Mouse (Mus musculus) heart, postnatal 14 days (tissue): Measurements from ENCODE around the gene Vasn. TPM values are rescaled to one million over a fixed set of nuclear protein-coding genes. Genes with fewer than 3 reads are reported as not detected.
"Not testable (repeated sequence)": the region's sequence is repeated elsewhere in the genome, so short reads cannot be mapped to it uniquely, and the experiment has no call there.

Experiments used
- DNase-seq, 2 experiments: peaks; one replicate each; pipeline ENCODE4 v3.0.0; 2021 to 2022
- intact Hi-C: fragments of 180-260 bp; cut with DNase I; formaldehyde crosslinking; loops from one replicate; pipeline ENCODE4 v1.15.1; 2025
- total RNA-seq, 2 experiments: library from RNA; stranded (reverse); gene quantifications; 2 replicates each; pipeline ENCODE4 v1.2.3; 2021

Gene Vasn
- total RNA-seq, 2 experiments from 2014 or later: 12.1 to 14.7 TPM

- not testable (repeated sequence) for DNase-seq
- intact Hi-C loops: loop anchor here (5.0 kb wide), 1 partner anchor 98 kb away; no protein-coding TSS in a partner anchor
Observed at GRCm38 (mm10) chr16:4689371-4689770, 49.6 kb downstream of the Vasn start.

Other genes starting within 250 kb of the Vasn start
- 10 to 100 TPM; 21.2 to 25.0 TPM for gene Adcy9, start 219.4 kb upstream of the Vasn start, total RNA-seq
- gene Srl, start 98.1 kb upstream of the Vasn start, total RNA-seq: 1,000 to 10,000 TPM; 1,039 to 1,112 TPM
- gene Tfap4, start 80.1 kb upstream of the Vasn start, total RNA-seq: 1 to 10 TPM; 3.0 to 3.1 TPM
- 10 to 100 TPM; 20.8 to 23.0 TPM for gene Glis2, start 45.2 kb upstream of the Vasn start, total RNA-seq
- gene Pam16, start 15.0 kb upstream of the Vasn start, total RNA-seq: 100 to 1,000 TPM; 119 to 137 TPM
- 100 to 1,000 TPM; 121 to 123 TPM for gene Dnaja3, start within 50 bp of the Vasn start, total RNA-seq
- gene Coro7, start 39.8 kb downstream of the Vasn start, total RNA-seq: 10 to 100 TPM; 20.6 to 20.7 TPM
- 1 to 10 TPM; 3.2 to 4.5 TPM for gene Nmral1, start 79.4 kb downstream of the Vasn start, total RNA-seq
- 10 to 100 TPM; 70.5 to 71.1 TPM for gene Hmox2, start 86.4 kb downstream of the Vasn start, total RNA-seq
- gene Cdip1, start 150.4 kb downstream of the Vasn start, total RNA-seq: 10 to 100 TPM; 78.8 to 81.3 TPM
- gene 4930562C15Rik, start 195.5 kb downstream of the Vasn start, total RNA-seq: under 1 TPM in 1 of 2 experiments, not detected in 1; 0.14 TPM
- 10 to 100 TPM; 21.3 to 23.1 TPM for gene Ubald1, start 240.4 kb downstream of the Vasn start, total RNA-seq
- gene Mgrn1, start 246.3 kb downstream of the Vasn start, total RNA-seq: 100 to 1,000 TPM; 151 to 161 TPM